Mouse (Mus musculus) T-helper 1 cell (primary cell): ENCODE measurements around the gene Gm5286.
"Not testable (repeated sequence)": the region's sequence is repeated elsewhere in the genome, so short reads cannot be mapped to it uniquely, and the experiment has no call there.

Experiments used
- in situ Hi-C: fragments of 300-600 bp; cut with MboI, MseI; formaldehyde crosslinking; loops from one replicate; pipeline ENCODE4 v1.15.1; 2025; ENCODE audit warnings: high pct_unique_total_duplicates

Gm5286 gene

GRCm38 (mm10) chr3:94196414-94196813 lies at the start of gene Gm5286:
Gm5286 (plus strand) TSS chr3:94196714.
- in situ Hi-C loops, result loop anchor here (10.0 kb wide), 1 partner anchor 322 kb away; no protein-coding TSS in a partner anchor

GRCm38 (mm10) chr3:94167351-94167750 lies 29.2 kb upstream of the Gm5286 start:
- in situ Hi-C loops, result not testable (repeated sequence)

GRCm38 (mm10) chr3:94178093-94178492 lies 18.4 kb upstream of the Gm5286 start, which contains the start of gene Gm10696:
Gm10696 (minus strand) TSS chr3:94178193.
- in situ Hi-C loops, result not testable (repeated sequence)
